Mouse (Mus musculus) stomach, postnatal 0 days (tissue): ENCODE measurements around the gene Apc2. TPM values are rescaled to one million over a fixed set of nuclear protein-coding genes. Genes with fewer than 3 reads are reported as not detected.
A peak's percentile ranks its signal among the peaks of the same experiment; 100 is the strongest.

ENCODE experiments used
- ATAC-seq: fragments of 200-750 bp; cut with Nextera tagmentation; 2 replicates; pipeline ENCODE4 v1.8.0; 2017; ENCODE audit not compliant: low FRiP score, low TSS enrichment
- DNase-seq: peaks from one replicate; pipeline ENCODE4 v3.0.0-alpha.2; 2016; ENCODE audit warnings: low spot score
- H3K27ac ChIP-seq: fragments of 300-500 bp; sonication (generic); replicated peaks from 2 replicates; pipeline ENCODE4 v1.5.1; 2014; ENCODE audit warnings: mild to moderate bottlenecking, control low read depth
- H3K27me3 ChIP-seq: fragments of 300-500 bp; sonication (generic); 2 replicates; pipeline ENCODE4 v1.6.1; 2014; ENCODE audit warnings: low read length; ENCODE audit not compliant: control insufficient read depth, insufficient read depth
- H3K36me3 ChIP-seq: fragments of 300-500 bp; sonication (generic); 2 replicates; pipeline ENCODE4 v1.6.1; 2014; ENCODE audit warnings: low read length, mixed read lengths; ENCODE audit not compliant: control insufficient read depth, insufficient read depth
- H3K4me1 ChIP-seq: fragments of 300-500 bp; sonication (generic); replicated peaks from 2 replicates; pipeline ENCODE4 v1.6.1; 2014; ENCODE audit warnings: antibody characterized with exemption; ENCODE audit not compliant: control insufficient read depth, insufficient read depth
- H3K4me2 ChIP-seq: fragments of 300-500 bp; sonication (generic); replicated peaks from 2 replicates; pipeline ENCODE4 v1.6.1; 2014; ENCODE audit warnings: low read depth, mild to moderate bottlenecking, control low read depth, moderate library complexity
- H3K4me3 ChIP-seq: fragments of 300-500 bp; sonication (generic); 2 replicates; pipeline ENCODE4 v1.5.1; 2014; ENCODE audit warnings: low read depth, low read length, control low read depth
- H3K9ac ChIP-seq: fragments of 300-500 bp; sonication (generic); 2 replicates; pipeline ENCODE4 v1.6.1; 2014; ENCODE audit warnings: mild to moderate bottlenecking, low read length, control low read depth, mixed read lengths
- H3K9me3 ChIP-seq: fragments of 300-500 bp; sonication (generic); 2 replicates; pipeline ENCODE4 v1.6.1; 2016; ENCODE audit warnings: low read length; ENCODE audit not compliant: control insufficient read depth
- CTCF ChIP-seq: IDR thresholded peaks from 2 replicates; pipeline ENCODE4 v1.5.1; 2016; ENCODE audit warnings: antibody characterized with exemption, low read depth, mild to moderate bottlenecking, moderate library complexity
- EP300 ChIP-seq: optimal IDR thresholded peaks from 2 replicates; pipeline ENCODE3; 2016; ENCODE audit warnings: antibody characterized with exemption
- WGBS: fragments of 180-500 bp; shearing (Covaris S2); extraction: QIAGEN DNeasy Blood & Tissue Kit; methylation state at CpG from one replicate; pipeline ENCODE4 v1.1.7; 2014; 5-methylcytosine and 5-hydroxymethylcytosine counted together
- polyA plus RNA-seq: library from polyadenylated mRNA; unstranded; fragments of >200 nt; fragmentation: Nextera tagmentation; extraction: Ambion mirVana; gene quantifications from 2 replicates; pipeline ENCODE4 v1.2.1, GENCODE M21; 2015

Apc2 gene
- polyA plus RNA-seq, 1 experiment from 2014 or later = 1.2 TPM

- no peaks in the 10 kb centered on the region for H3K36me3 ChIP-seq
- peaks cover 6% of the 10 kb centered on the region; the same call in 1 of the 2 replicates for H3K27me3 ChIP-seq
- ATAC-seq (no peak), DNase-seq (no peak)
- no peak overlapping the region for H3K4me2 ChIP-seq
- no peaks in the 10 kb centered on the region for H3K4me1 ChIP-seq
- WGBS = 38% methylated on average over 12 of the region's 12 CpGs
- H3K9ac ChIP-seq = no peak overlapping the region
- no peak for TF ChIP-seq EP300
- TF ChIP-seq CTCF = no peak
- H3K4me3 ChIP-seq = no peak overlapping the region
- H3K9me3 ChIP-seq = no peaks in the 10 kb centered on the region
- no peak overlapping the region for H3K27ac ChIP-seq
Observed at GRCm38 (mm10) chr10:80304458-80304857, 8.7 kb downstream of the Apc2 start.

DNA sequence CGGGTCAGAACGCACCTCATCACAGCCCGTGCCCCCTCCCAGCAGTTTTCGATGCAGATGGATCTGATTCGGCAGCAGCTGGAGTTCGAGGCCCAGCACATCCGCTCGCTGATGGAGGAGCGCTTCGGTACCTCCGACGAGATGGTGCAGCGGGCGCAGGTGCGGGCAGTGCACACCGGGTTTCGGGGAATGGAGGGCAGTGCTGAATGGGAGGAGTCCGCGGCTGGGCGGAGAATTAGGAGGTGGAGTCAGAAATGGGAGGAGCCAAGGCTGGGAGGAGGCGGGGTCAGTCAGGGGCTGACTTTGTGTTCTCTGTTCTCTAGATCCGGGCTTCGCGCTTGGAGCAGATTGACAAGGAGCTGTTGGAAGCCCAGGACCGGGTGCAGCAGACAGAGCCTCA, 9.1 kb downstream of the Apc2 start:
- H3K4me3 ChIP-seq = no peak overlapping the region
- 0 out of 2 replicates have a peak overlapping the region, but pooled peaks have one; percentile 18 for H3K9ac ChIP-seq
- H3K4me2 ChIP-seq = no peak overlapping the region
- no peaks in the 10 kb centered on the region for H3K36me3 ChIP-seq
- H3K27ac ChIP-seq = no peak overlapping the region
- ATAC-seq (peak; percentile 45; the same call in 1 of the 2 replicates), DNase-seq (peak; percentile 81)
- peaks cover 6% of the 10 kb centered on the region; the same call in 1 of the 2 replicates for H3K27me3 ChIP-seq
- 20% methylated on average over 25 of the region's 25 CpGs for WGBS
- H3K4me1 ChIP-seq = no peaks in the 10 kb centered on the region
- H3K9me3 ChIP-seq = no peaks in the 10 kb centered on the region
- TF ChIP-seq EP300 (no peak), CTCF (no peak)

DNA sequence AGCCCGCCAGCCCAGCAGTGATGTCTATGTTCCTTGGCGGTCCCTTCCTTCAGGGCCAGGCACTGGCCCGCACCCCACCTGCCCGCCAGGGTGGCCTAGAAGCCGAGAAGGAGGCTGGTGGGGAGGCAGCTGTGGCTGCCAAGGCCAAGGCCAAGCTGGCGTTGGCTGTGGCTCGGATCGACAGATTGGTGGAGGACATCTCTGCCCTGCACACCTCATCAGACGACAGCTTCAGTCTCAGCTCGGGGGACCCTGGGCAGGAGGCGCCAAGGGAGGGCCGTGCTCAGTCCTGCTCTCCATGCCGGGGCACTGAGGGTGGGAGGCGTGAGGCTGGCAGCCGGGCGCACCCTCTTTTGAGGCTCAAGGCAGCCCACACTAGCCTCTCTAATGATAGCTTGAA, 15.8 kb downstream of the Apc2 start:
- H3K27me3 ChIP-seq = 0 out of 2 replicates have a peak, but pooled peaks cover 9% of the 10 kb centered on the region
- TF ChIP-seq EP300 (no peak), CTCF (no peak)
- no peaks in the 10 kb centered on the region; the same call in 1 of the 2 replicates for H3K4me1 ChIP-seq
- H3K4me3 ChIP-seq = no peak overlapping the region
- DNase-seq (no peak), ATAC-seq (no peak)
- 83% methylated on average over 16 of the region's 16 CpGs for WGBS
- no peaks in the 10 kb centered on the region for H3K9me3 ChIP-seq
- H3K36me3 ChIP-seq = no peaks in the 10 kb centered on the region
- no peak overlapping the region for H3K9ac ChIP-seq
- H3K4me2 ChIP-seq = no peak overlapping the region
- no peak overlapping the region for H3K27ac ChIP-seq

DNA sequence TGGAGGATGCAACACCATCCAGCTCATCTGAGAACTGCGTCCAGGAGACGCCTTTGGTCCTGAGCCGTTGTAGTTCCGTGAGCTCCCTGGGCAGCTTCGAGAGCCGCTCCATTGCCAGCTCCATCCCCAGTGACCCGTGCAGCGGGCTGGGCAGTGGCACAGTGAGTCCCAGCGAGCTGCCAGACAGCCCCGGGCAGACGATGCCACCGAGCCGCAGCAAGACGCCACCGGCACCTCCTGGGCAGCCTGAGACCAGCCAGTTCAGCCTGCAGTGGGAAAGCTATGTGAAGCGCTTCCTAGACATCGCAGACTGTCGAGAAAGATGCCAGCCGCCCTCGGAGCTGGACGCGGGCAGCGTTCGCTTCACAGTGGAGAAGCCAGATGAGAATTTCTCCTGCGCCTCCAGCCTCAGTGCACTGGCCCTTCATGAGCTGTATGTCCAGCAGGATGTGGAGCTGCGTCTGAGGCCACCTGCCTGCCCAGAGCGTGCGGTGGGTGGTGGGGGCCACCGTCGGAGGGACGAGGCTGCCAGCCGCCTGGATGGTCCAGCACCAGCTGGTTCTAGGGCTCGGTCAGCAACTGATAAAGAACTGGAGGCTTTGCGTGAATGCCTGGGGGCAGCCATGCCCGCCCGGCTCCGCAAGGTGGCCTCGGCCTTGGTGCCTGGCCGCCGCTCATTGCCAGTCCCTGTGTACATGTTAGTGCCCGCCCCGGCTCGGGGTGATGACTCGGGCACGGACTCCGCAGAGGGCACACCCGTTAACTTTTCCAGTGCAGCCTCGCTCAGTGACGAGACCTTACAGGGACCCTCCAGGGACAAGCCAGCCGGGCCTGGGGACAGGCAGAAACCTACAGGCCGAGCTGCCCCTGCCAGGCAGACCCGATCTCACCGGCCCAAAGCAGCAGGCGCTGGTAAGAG, 17.1 kb downstream of the Apc2 start:
- no peak overlapping the region for H3K27ac ChIP-seq
- H3K4me2 ChIP-seq = no peak overlapping the region
- WGBS = 67% methylated on average over 54 of the region's 54 CpGs
- DNase-seq (no peak), ATAC-seq (no peak)
- no peaks in the 10 kb centered on the region for H3K9me3 ChIP-seq
- H3K4me1 ChIP-seq = no peaks in the 10 kb centered on the region; the same call in 1 of the 2 replicates
- H3K36me3 ChIP-seq = peaks cover 2% of the 10 kb centered on the region; the same call in 1 of the 2 replicates
- no peak overlapping the region for H3K4me3 ChIP-seq
- H3K27me3 ChIP-seq = 0 out of 2 replicates have a peak, but pooled peaks cover 9% of the 10 kb centered on the region
- no peak overlapping the region for H3K9ac ChIP-seq
- TF ChIP-seq CTCF (no peak), EP300 (no peak)

GRCm38 (mm10) chr10:80313627-80314201, 17.9 kb downstream of the Apc2 start:
- no peak overlapping the region for H3K4me3 ChIP-seq
- no peaks in the 10 kb centered on the region for H3K9me3 ChIP-seq
- H3K4me2 ChIP-seq = no peak overlapping the region
- H3K27ac ChIP-seq = no peak overlapping the region
- DNase-seq (no peak), ATAC-seq (0 out of 2 replicates have a peak, but pooled peaks have one; percentile 8)
- TF ChIP-seq CTCF = no peak
- TF ChIP-seq EP300 = no peak
- peaks cover 3% of the 10 kb centered on the region; the same call in 1 of the 2 replicates for H3K36me3 ChIP-seq
- no peaks in the 10 kb centered on the region; the same call in 1 of the 2 replicates for H3K4me1 ChIP-seq
- H3K9ac ChIP-seq = 0 out of 2 replicates have a peak overlapping the region, but pooled peaks have one; percentile 31
- whole genome bisulfite sequencing = 27% methylated on average over 20 of the region's 20 CpGs
- H3K27me3 ChIP-seq = 0 out of 2 replicates have a peak, but pooled peaks cover 9% of the 10 kb centered on the region
